Mouse (Mus musculus) large intestine, adult 2 months (tissue): ENCODE results near the gene Dcakd. TPM values are rescaled to one million over a fixed set of nuclear protein-coding genes. Genes with fewer than 3 reads are reported as not detected.
"Not testable (repeated sequence)": the region's sequence is repeated elsewhere in the genome, so short reads cannot be mapped to it uniquely, and the experiment has no call there.

Experiments
- DNase-seq: peaks from one replicate; pipeline ENCODE4 v3.0.0-alpha.2; 2012; ENCODE audit warnings: low read depth, low spot score
- WGBS: fragments of 180-500 bp; shearing (Covaris S2); methylation state at CpG from one replicate; pipeline ENCODE4 v1.1.7; 2018; 5-methylcytosine and 5-hydroxymethylcytosine counted together
- polyA plus RNA-seq: library from polyadenylated mRNA; depleted of rRNA; stranded (reverse); fragments of >200 nt; gene quantifications from 2 replicates; pipeline ENCODE4 v1.2.3, GENCODE M21; 2012

Gene Dcakd
- polyA plus RNA-seq, 1 experiment: 36.9 TPM

- WGBS: 4% methylated on average over 29 of the region's 29 CpGs
- no peak for DNase-seq
These were observed 37.9 kb downstream of the Dcakd start for GRCm38 (mm10) chr11:102990152-102990663.

- 17% methylated on average over 28 of the region's 28 CpGs for WGBS
- DNase-seq: no peak
These were observed 38.4 kb downstream of the Dcakd start for GRCm38 (mm10) chr11:102989641-102990151.

- 55% methylated on average over 6 of the region's 6 CpGs for WGBS
- DNase-seq: no peak
These were observed 43.0 kb downstream of the Dcakd start for GRCm38 (mm10) chr11:102985160-102985559.

GRCm38 (mm10) chr11:102984615-102985014 is 43.5 kb downstream of the Dcakd start:
- 62% methylated on average over 4 of the region's 4 CpGs for WGBS
- DNase-seq: no peak

GRCm38 (mm10) chr11:102984086-102984485 is 44.0 kb downstream of the Dcakd start:
- WGBS: 84% methylated on average over 9 of the region's 9 CpGs

GRCm38 (mm10) chr11:102981151-102981890 is 46.8 kb downstream of the Dcakd start:
- 46% methylated on average over 10 of the region's 10 CpGs for whole genome bisulfite sequencing
- no peak for DNase-seq

More at GRCm38 (mm10) chr11:102984086-102984485, 44.0 kb downstream of the Dcakd start:
- no peak for DNase-seq

GRCm38 (mm10) chr11:102978052-102978666 is 50.0 kb downstream of the Dcakd start:
- DNase-seq: no peak
- 26% methylated on average over 6 of the region's 6 CpGs for WGBS

GRCm38 (mm10) chr11:102975966-102976365 is 52.2 kb downstream of the Dcakd start:
- WGBS: 82% methylated on average over 9 of the region's 9 CpGs
- DNase-seq: not testable (repeated sequence)

- DNase-seq: no peak
- WGBS: 43% methylated on average over 1 of the region's 1 CpGs
These were observed 55.8 kb downstream of the Dcakd start for GRCm38 (mm10) chr11:102972326-102972725.

- 29% methylated on average over 5 of the region's 5 CpGs for WGBS
- no peak for DNase-seq
These were observed 56.5 kb downstream of the Dcakd start for GRCm38 (mm10) chr11:102971604-102972003.

GRCm38 (mm10) chr11:102964547-102965091 is 63.5 kb downstream of the Dcakd start:
- DNase-seq: no peak
- 69% methylated on average over 16 of the region's 16 CpGs for WGBS

GRCm38 (mm10) chr11:102963855-102964546 is 64.1 kb downstream of the Dcakd start:
- DNase-seq: no peak
- 26% methylated on average over 24 of the region's 24 CpGs for WGBS

GRCm38 (mm10) chr11:102963246-102963854 is 64.8 kb downstream of the Dcakd start:
- WGBS: 29% methylated on average over 16 of the region's 16 CpGs
- no peak for DNase-seq

GRCm38 (mm10) chr11:102962861-102963245 is 65.3 kb downstream of the Dcakd start:
- 55% methylated on average over 7 of the region's 7 CpGs for WGBS
- DNase-seq: no peak

- DNase-seq: no peak
- 84% methylated on average over 4 of the region's 4 CpGs for WGBS
These were observed 67.1 kb downstream of the Dcakd start for GRCm38 (mm10) chr11:102961082-102961481.

GRCm38 (mm10) chr11:102958870-102959269 is 69.3 kb downstream of the Dcakd start:
- DNase-seq: no peak
- WGBS: 90% methylated on average over 1 of the region's 1 CpGs

- WGBS: 90% methylated on average over 6 of the region's 6 CpGs
- DNase-seq: no peak
These were observed 69.7 kb downstream of the Dcakd start for GRCm38 (mm10) chr11:102958431-102958830.

GRCm38 (mm10) chr11:102957692-102958091 is 70.4 kb downstream of the Dcakd start:
- DNase-seq: no peak
- 67% methylated on average over 8 of the region's 8 CpGs for WGBS

GRCm38 (mm10) chr11:102956962-102957614 is 71.0 kb downstream of the Dcakd start:
- DNase-seq: no peak
- 30% methylated on average over 16 of the region's 16 CpGs for WGBS
